Mouse (Mus musculus): ENCODE measurements at regions not wholly inside any gene's neighbourhood (a gene's known extent, or its start where the extent isn't known, plus 50 kb on each side); places are given as distances from the start of the nearest gene placed in this dataset.

- H3K4me3 ChIP-seq (ENCODE audit: extremely low read depth, insufficient read depth, insufficient read length) = no peak overlapping the region
- 89% methylated on average over 11 of the region's 11 CpGs for WGBS
- no peak overlapping the region for H3K27ac ChIP-seq (ENCODE audit: insufficient read depth, low read length)
- H3K4me1 ChIP-seq (ENCODE audit: control insufficient read depth, insufficient read depth, insufficient read length) = no peaks in the 10 kb centered on the region
- DNase-seq (ENCODE audit: low read depth in 1 of 2, low spot score in 2 of 2) = no peak
- TF ChIP-seq CTCF (IDR thresholded peaks at IDR 0.05; ENCODE audit: extremely low read depth, insufficient read depth, insufficient read length, insufficient replicate concordance) = no peak
- no peak for TF ChIP-seq POLR2A (IDR thresholded peaks at IDR 0.05; ENCODE audit: low read depth, low read length)
- H3K36me3 ChIP-seq (ENCODE audit: control insufficient read depth, insufficient read depth, low read length) = no peaks in the 10 kb centered on the region
- no peaks in the 10 kb centered on the region for H3K27me3 ChIP-seq (ENCODE audit: control insufficient read depth, insufficient read depth, low read length)
Measured at GRCm38 (mm10) chr12:12766510-12767304, 175.0 kb downstream of the Mycn start.

DNA sequence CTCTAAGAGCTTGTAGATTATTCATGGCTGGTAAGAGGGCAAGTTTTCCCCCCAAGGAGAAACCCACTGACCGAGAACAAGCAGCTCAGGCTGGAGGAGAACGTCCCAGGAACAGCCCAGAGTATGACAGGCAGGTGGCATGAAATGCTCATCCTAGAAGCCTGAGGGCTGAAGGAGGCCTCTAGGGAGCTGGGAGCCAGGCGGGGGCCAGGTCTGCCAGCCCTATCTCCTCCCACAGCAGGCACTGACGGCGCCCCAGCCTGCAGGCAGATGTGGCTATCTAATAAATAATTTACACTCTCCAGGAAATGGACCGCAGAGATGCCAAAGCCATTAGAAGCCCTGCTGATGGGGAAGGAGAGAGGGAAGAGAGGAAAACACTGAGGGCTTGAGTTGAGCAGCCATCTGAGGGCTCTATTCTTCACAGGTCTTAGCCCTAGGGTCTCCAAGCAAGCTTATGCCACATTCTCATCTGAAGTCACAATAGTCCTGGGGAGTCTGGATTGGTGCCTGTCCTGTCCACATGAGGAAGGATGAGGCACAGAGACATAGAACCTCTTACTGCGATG lies 176.1 kb downstream of the Mycn start:
- WGBS = 80% methylated on average over 7 of the region's 7 CpGs
- Histone ChIP-seq H3K27ac (ENCODE audit: insufficient read depth, low read length) (no peak overlapping the region), H3K36me3 (ENCODE audit: control insufficient read depth, insufficient read depth, low read length) (no peaks in the 10 kb centered on the region), H3K4me3 (ENCODE audit: extremely low read depth, insufficient read depth, insufficient read length) (no peak overlapping the region), H3K27me3 (ENCODE audit: control insufficient read depth, insufficient read depth, low read length) (no peaks in the 10 kb centered on the region), H3K4me1 (ENCODE audit: control insufficient read depth, insufficient read depth, insufficient read length) (no peaks in the 10 kb centered on the region)
- TF ChIP-seq POLR2A (IDR thresholded peaks at IDR 0.05; ENCODE audit: low read depth, low read length) = no peak
- no peak for TF ChIP-seq CTCF (IDR thresholded peaks at IDR 0.05; ENCODE audit: extremely low read depth, insufficient read depth, insufficient read length, insufficient replicate concordance)
- no peak for DNase-seq (ENCODE audit: low read depth in 1 of 2, low spot score in 2 of 2)

- Histone ChIP-seq H3K27me3 (ENCODE audit: control insufficient read depth, insufficient read depth, low read length) (no peaks in the 10 kb centered on the region), H3K4me1 (ENCODE audit: control insufficient read depth, insufficient read depth, insufficient read length) (no peaks in the 10 kb centered on the region), H3K36me3 (ENCODE audit: control insufficient read depth, insufficient read depth, low read length) (no peaks in the 10 kb centered on the region), H3K4me3 (ENCODE audit: extremely low read depth, insufficient read depth, insufficient read length) (no peak overlapping the region), H3K27ac (ENCODE audit: insufficient read depth, low read length) (no peak overlapping the region)
- DNase-seq (ENCODE audit: low read depth in 1 of 2, low spot score in 2 of 2) = no peak
- no peak for TF ChIP-seq CTCF (IDR thresholded peaks at IDR 0.05; ENCODE audit: extremely low read depth, insufficient read depth, insufficient read length, insufficient replicate concordance)
- no peak for TF ChIP-seq POLR2A (IDR thresholded peaks at IDR 0.05; ENCODE audit: low read depth, low read length)
- WGBS = 90% methylated on average over 8 of the region's 8 CpGs
Measured at GRCm38 (mm10) chr12:12765055-12765454, 176.7 kb downstream of the Mycn start.

DNA sequence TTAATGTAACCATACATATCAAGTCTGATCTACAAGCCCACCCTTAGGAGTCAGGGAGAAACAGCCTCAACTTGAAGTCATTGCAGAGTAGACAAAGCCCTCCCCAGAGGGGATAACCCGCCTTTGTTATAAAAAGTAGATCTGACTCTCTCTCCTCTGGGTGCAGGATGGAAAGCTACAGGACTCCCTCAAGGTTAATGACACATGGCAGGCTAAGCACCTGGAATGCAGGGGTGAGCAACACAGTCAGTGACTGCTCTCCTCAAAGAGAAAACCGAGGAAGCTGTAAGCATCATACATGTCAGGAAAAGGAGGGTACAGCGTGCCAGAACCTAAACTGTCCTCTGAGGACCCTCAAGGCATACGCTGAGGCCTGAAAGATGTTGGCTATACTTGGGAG lies 177.1 kb downstream of the Mycn start:
- Histone ChIP-seq H3K36me3 (ENCODE audit: control insufficient read depth, insufficient read depth, low read length) (no peaks in the 10 kb centered on the region), H3K4me1 (ENCODE audit: control insufficient read depth, insufficient read depth, insufficient read length) (no peaks in the 10 kb centered on the region), H3K27ac (ENCODE audit: insufficient read depth, low read length) (no peak overlapping the region), H3K27me3 (ENCODE audit: control insufficient read depth, insufficient read depth, low read length) (no peaks in the 10 kb centered on the region), H3K4me3 (ENCODE audit: extremely low read depth, insufficient read depth, insufficient read length) (no peak overlapping the region)
- 90% methylated on average over 4 of the region's 4 CpGs for WGBS
- TF ChIP-seq POLR2A (IDR thresholded peaks at IDR 0.05; ENCODE audit: low read depth, low read length) (no peak), CTCF (IDR thresholded peaks at IDR 0.05; ENCODE audit: extremely low read depth, insufficient read depth, insufficient read length, insufficient replicate concordance) (no peak)
- DNase-seq (ENCODE audit: low read depth in 1 of 2, low spot score in 2 of 2) = no peak

- DNase-seq (ENCODE audit: low read depth in 1 of 2, low spot score in 2 of 2) = no peak
- no peaks in the 10 kb centered on the region for H3K36me3 ChIP-seq (ENCODE audit: control insufficient read depth, insufficient read depth, low read length)
- H3K27me3 ChIP-seq (ENCODE audit: control insufficient read depth, insufficient read depth, low read length) = no peaks in the 10 kb centered on the region
- no peaks in the 10 kb centered on the region for H3K4me1 ChIP-seq (ENCODE audit: control insufficient read depth, insufficient read depth, insufficient read length)
- no peak for TF ChIP-seq POLR2A (IDR thresholded peaks at IDR 0.05; ENCODE audit: low read depth, low read length)
- no peak for TF ChIP-seq CTCF (IDR thresholded peaks at IDR 0.05; ENCODE audit: extremely low read depth, insufficient read depth, insufficient read length, insufficient replicate concordance)
- 88% methylated on average over 2 of the region's 2 CpGs for WGBS
- no peak overlapping the region for H3K27ac ChIP-seq (ENCODE audit: insufficient read depth, low read length)
- H3K4me3 ChIP-seq (ENCODE audit: extremely low read depth, insufficient read depth, insufficient read length) = no peak overlapping the region
Measured at GRCm38 (mm10) chr12:12756301-12756948, 185.3 kb downstream of the Mycn start.

DNA sequence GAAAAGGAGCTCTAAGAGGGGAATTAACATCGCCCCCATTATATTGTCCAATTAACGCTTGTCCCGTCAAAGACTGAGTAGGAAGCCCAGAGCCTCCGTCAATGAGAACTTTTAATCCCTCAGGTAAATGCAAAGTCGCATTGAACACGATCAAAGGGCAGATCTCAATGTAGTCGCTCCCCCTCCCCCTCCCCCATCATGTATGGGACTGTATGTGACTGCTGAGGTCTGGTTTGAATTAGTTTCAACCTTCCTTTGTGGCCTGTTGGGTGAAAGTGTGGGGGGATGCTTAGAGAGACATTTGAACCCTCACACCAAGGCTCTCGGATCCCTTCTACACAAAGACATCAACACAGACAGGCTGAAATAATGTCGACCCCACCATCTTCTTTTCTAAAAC lies 187.9 kb downstream of the Mycn start:
- Histone ChIP-seq H3K36me3 (ENCODE audit: control insufficient read depth, insufficient read depth, low read length) (no peaks in the 10 kb centered on the region), H3K27ac (ENCODE audit: insufficient read depth, low read length) (no peak overlapping the region), H3K4me1 (ENCODE audit: control insufficient read depth, insufficient read depth, insufficient read length) (no peaks in the 10 kb centered on the region), H3K4me3 (ENCODE audit: extremely low read depth, insufficient read depth, insufficient read length) (no peak overlapping the region), H3K27me3 (ENCODE audit: control insufficient read depth, insufficient read depth, low read length) (no peaks in the 10 kb centered on the region)
- 89% methylated on average over 9 of the region's 9 CpGs for WGBS
- no peak for TF ChIP-seq CTCF (IDR thresholded peaks at IDR 0.05; ENCODE audit: extremely low read depth, insufficient read depth, insufficient read length, insufficient replicate concordance)
- TF ChIP-seq POLR2A (IDR thresholded peaks at IDR 0.05; ENCODE audit: low read depth, low read length) = no peak
- no peak for DNase-seq (ENCODE audit: low read depth in 1 of 2, low spot score in 2 of 2)

Measured in spleen, adult 2 months (tissue).